Mouse (Mus musculus): ENCODE data around the gene 1700025F22Rik. TPM values are rescaled to one million over a fixed set of nuclear protein-coding genes. Genes with fewer than 3 reads are reported as not detected.
"Not testable (repeated sequence)": the region's sequence is repeated elsewhere in the genome, so short reads cannot be mapped to it uniquely, and the experiment has no call there.

The 1700025F22Rik gene
- not detected in 2 replicates for polyA plus RNA-seq (2014; fragmentation: Nextera tagmentation; extraction: Ambion mirVana)

DNA sequence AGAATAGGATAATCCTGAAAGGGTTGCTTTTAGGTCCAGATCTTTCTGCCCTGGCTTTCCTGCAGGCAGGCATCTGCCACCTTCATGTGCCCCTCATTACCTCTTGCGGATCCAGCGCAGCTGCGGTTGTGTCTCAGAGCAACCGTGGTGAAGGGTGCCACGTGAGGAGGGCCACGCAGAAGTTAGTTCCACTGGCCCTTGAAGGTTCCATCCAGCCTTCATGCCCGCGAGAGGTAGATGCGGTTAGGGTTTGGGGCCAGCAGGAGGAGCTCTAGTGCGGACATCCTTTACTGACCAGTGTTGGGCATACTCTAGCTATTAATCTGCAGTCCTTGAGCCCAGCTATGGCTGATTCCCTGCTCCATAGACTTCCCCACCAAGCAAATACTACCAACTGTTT lies at the start of gene 1700025F22Rik:
Gene 1700025F22Rik, minus strand, starts transcription at position 149 of the 400 bp plus-strand sequence.
- no peak for ATAC-seq (ENCODE audit: insufficient number of reproducible peaks, low FRiP score, low TSS enrichment, low read depth)
- H3K36me3 ChIP-seq (ENCODE audit: control insufficient read depth, insufficient read depth, low read length) = no peaks in the 10 kb centered on the region
- no peak for DNase-seq (ENCODE audit: low spot score)
- H3K4me1 ChIP-seq (ENCODE audit: control insufficient read depth, insufficient read depth, low read length) = no peaks in the 10 kb centered on the region
- H3K4me2 ChIP-seq (ENCODE audit: low read depth, severe bottlenecking) = no peak within 1 kb of the TSS
- no peaks in the 10 kb centered on the region for H3K27me3 ChIP-seq (ENCODE audit: control insufficient read depth, insufficient read depth, low read length)
- H3K9me3 ChIP-seq (ENCODE audit: control insufficient read depth, low read length) = no peaks in the 10 kb centered on the region
- no peak within 1 kb of the TSS for H3K9ac ChIP-seq (ENCODE audit: low read length)
- WGBS = 40% methylated on average over 10 of the region's 10 CpGs
- no peak within 1 kb of the TSS for H3K27ac ChIP-seq (replicated peaks; ENCODE audit: low read depth, low read length)
- no peak within 1 kb of the TSS for H3K4me3 ChIP-seq (ENCODE audit: low read depth, low read length)

DNA sequence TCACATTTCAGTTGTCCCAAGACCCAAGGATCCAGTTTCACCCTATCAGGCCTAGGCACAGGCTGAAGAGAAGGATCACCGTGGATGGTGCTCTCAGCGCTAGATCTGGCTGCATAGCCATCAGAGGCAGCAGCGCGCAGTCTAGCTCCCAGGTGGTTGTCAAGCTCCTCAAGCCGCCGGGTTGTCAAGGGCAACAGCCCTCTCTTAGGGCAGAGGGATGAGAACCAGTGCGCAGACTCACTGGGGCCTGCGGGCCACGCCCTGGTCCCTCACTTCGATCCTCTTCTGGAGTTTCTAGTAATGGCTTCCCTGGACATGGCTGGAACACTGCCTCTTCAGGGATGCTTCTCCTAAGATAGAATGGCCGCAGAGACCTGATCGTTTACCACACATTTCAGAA lies 31.4 kb upstream of the 1700025F22Rik start, which contains the start of gene Ms4a13:
Gene Ms4a13, minus strand, starts transcription at position 192 of the 400 bp plus-strand sequence.
- Histone ChIP-seq H3K4me2 (ENCODE audit: low read depth, severe bottlenecking) (no peak within 1 kb of the TSS), H3K27me3 (ENCODE audit: control insufficient read depth, insufficient read depth, low read length) (no peaks in the 10 kb centered on the region), H3K9ac (ENCODE audit: low read length) (no peak within 1 kb of the TSS), H3K27ac (replicated peaks; ENCODE audit: low read depth, low read length) (no peak within 1 kb of the TSS), H3K9me3 (ENCODE audit: control insufficient read depth, low read length) (no peaks in the 10 kb centered on the region), H3K4me1 (ENCODE audit: control insufficient read depth, insufficient read depth, low read length) (no peaks in the 10 kb centered on the region), H3K36me3 (ENCODE audit: control insufficient read depth, insufficient read depth, low read length) (no peaks in the 10 kb centered on the region), H3K4me3 (ENCODE audit: low read depth, low read length) (no peak within 1 kb of the TSS)
- 65% methylated on average over 12 of the region's 12 CpGs for WGBS
- ATAC-seq (ENCODE audit: insufficient number of reproducible peaks, low FRiP score, low TSS enrichment, low read depth) = no peak
- DNase-seq (ENCODE audit: low spot score) = no peak

DNA sequence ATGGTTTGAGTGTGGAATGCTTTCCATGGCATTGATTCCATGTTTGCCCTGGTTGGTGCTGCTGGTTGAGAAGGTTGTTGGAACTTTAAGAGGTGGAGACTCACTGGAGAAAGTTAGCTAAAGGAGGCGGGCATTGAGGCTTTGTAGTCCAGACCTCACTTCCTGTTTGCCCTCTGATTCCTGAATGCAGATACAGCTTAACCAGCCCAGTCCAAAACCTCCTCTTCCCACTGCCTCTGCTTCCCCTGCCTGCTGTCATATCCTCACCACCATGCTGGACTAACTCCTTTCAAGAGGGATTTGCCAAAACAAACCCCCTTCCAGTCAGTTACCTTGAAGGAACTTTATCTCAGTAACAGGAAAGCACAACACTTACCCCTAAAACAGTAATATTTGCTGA lies 27.4 kb upstream of the 1700025F22Rik start:
- no peak for ATAC-seq (ENCODE audit: insufficient number of reproducible peaks, low FRiP score, low TSS enrichment, low read depth)
- Histone ChIP-seq H3K4me3 (ENCODE audit: low read depth, low read length) (no peak overlapping the region), H3K4me2 (ENCODE audit: low read depth, severe bottlenecking) (no peak overlapping the region), H3K9ac (ENCODE audit: low read length) (no peak overlapping the region), H3K27me3 (ENCODE audit: control insufficient read depth, insufficient read depth, low read length) (no peaks in the 10 kb centered on the region), H3K36me3 (ENCODE audit: control insufficient read depth, insufficient read depth, low read length) (no peaks in the 10 kb centered on the region), H3K9me3 (ENCODE audit: control insufficient read depth, low read length) (no peaks in the 10 kb centered on the region), H3K4me1 (ENCODE audit: control insufficient read depth, insufficient read depth, low read length) (no peaks in the 10 kb centered on the region), H3K27ac (replicated peaks; ENCODE audit: low read depth, low read length) (no peak overlapping the region)
- no peak for DNase-seq (ENCODE audit: low spot score)
- 67% methylated on average over 1 of the region's 1 CpGs for WGBS

DNA sequence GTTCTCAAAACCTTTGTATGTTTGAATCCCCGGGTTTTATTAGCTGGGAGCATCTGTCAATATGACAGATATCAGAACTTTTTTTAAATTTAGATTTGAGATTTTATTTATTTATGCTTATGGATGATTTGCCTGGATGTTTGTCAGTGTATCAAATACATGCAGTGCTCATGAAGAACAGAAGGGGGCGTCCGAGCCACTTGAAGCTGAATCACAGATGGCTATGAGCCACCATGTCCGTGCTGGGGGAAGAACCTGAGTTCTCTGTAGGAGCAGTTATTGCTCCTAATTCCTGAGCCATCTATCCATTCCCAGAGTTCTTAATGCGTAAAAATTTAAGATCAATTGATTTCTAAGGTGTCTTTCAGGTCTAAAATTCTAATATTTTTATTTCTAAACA lies 19.0 kb upstream of the 1700025F22Rik start:
- Histone ChIP-seq H3K9ac (ENCODE audit: low read length) (no peak overlapping the region), H3K36me3 (ENCODE audit: control insufficient read depth, insufficient read depth, low read length) (no peaks in the 10 kb centered on the region), H3K4me3 (ENCODE audit: low read depth, low read length) (no peak overlapping the region), H3K27ac (replicated peaks; ENCODE audit: low read depth, low read length) (no peak overlapping the region), H3K27me3 (ENCODE audit: control insufficient read depth, insufficient read depth, low read length) (no peaks in the 10 kb centered on the region), H3K4me1 (ENCODE audit: control insufficient read depth, insufficient read depth, low read length) (no peaks in the 10 kb centered on the region), H3K9me3 (ENCODE audit: control insufficient read depth, low read length) (no peaks in the 10 kb centered on the region), H3K4me2 (ENCODE audit: low read depth, severe bottlenecking) (no peak overlapping the region)
- 17% methylated on average over 5 of the region's 5 CpGs for WGBS
- no peak for ATAC-seq (ENCODE audit: insufficient number of reproducible peaks, low FRiP score, low TSS enrichment, low read depth)
- peak; percentile 23 for DNase-seq (ENCODE audit: low spot score)

DNA sequence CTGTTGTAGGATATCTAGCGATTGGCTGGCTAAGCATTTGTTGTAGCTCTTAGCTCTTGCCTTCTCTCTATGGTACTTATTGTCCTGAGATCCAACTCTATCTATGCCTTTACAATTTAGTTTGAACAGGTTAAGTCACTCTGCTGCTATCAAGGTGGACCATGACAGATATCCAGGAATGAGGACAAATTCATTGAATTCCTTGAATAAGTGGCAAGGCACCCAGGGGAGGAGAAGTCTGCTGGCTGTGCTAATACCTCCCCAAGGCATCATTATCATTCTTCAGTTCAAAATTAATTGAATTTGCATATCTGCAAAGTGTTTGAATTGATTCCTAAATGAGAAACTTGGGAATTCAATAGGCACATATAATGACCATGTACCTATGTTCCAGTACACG lies 12.3 kb upstream of the 1700025F22Rik start:
- Histone ChIP-seq H3K9me3 (ENCODE audit: control insufficient read depth, low read length) (no peaks in the 10 kb centered on the region), H3K4me2 (ENCODE audit: low read depth, severe bottlenecking) (no peak overlapping the region), H3K27ac (replicated peaks; ENCODE audit: low read depth, low read length) (no peak overlapping the region), H3K36me3 (ENCODE audit: control insufficient read depth, insufficient read depth, low read length) (no peaks in the 10 kb centered on the region), H3K4me3 (ENCODE audit: low read depth, low read length) (no peak overlapping the region), H3K9ac (ENCODE audit: low read length) (no peak overlapping the region), H3K4me1 (ENCODE audit: control insufficient read depth, insufficient read depth, low read length) (no peaks in the 10 kb centered on the region), H3K27me3 (ENCODE audit: control insufficient read depth, insufficient read depth, low read length) (no peaks in the 10 kb centered on the region)
- DNase-seq (ENCODE audit: low spot score) (no peak), ATAC-seq (ENCODE audit: insufficient number of reproducible peaks, low FRiP score, low TSS enrichment, low read depth) (no peak)
- 66% methylated on average over 2 of the region's 2 CpGs for WGBS

DNA sequence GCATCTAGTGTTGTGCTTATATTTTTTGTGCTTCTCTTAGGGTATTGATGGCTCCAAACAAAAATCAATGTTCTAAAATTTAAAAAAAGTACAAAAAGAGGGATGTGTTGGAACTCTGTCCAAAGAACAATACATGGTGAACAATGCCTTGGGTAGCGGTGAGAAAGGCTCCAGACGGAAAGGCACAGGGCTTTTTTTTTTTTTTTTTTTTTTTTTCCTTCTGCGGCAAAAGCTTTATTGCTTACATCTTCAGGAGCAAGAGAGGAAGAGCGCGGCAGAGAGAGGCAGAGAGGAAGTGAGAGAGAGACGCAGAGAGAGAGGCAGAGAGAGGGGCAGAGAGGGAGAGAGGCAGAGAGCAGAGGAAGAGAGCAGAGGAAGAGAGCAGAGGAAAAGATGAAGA lies 7.2 kb downstream of the 1700025F22Rik start:
- DNase-seq (ENCODE audit: low spot score); H3K27me3 ChIP-seq (ENCODE audit: control insufficient read depth, insufficient read depth, low read length); H3K27ac ChIP-seq (replicated peaks; ENCODE audit: low read depth, low read length); H3K9ac ChIP-seq (ENCODE audit: low read length); H3K4me2 ChIP-seq (ENCODE audit: low read depth, severe bottlenecking); H3K4me1 ChIP-seq (ENCODE audit: control insufficient read depth, insufficient read depth, low read length); H3K4me3 ChIP-seq (ENCODE audit: low read depth, low read length); ATAC-seq (ENCODE audit: insufficient number of reproducible peaks, low FRiP score, low TSS enrichment, low read depth); H3K36me3 ChIP-seq (ENCODE audit: control insufficient read depth, insufficient read depth, low read length); H3K9me3 ChIP-seq (ENCODE audit: control insufficient read depth, low read length): not testable (repeated sequence)
- WGBS = 86% methylated on average over 6 of the region's 6 CpGs

DNA sequence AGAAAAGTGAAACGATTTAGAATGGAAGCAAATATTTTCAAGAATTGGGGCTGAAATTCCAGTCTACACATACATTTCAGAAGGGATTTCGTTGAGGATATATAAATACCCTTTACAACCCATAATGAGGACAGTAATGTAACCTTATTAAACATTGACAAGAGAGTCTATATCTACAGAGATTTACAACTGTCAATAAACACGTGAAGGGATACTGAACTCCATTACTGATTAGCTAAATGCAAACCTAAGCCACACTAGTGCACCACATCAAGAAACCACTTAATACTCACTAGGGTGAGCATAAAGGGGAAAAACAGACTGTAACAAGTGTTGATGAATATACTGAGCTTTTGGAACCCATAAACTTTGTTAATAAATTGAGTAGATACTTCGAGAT lies 29.8 kb downstream of the 1700025F22Rik start:
- no peak overlapping the region for H3K4me3 ChIP-seq (ENCODE audit: low read depth, low read length)
- 74% methylated on average over 4 of the region's 4 CpGs for WGBS
- no peak for ATAC-seq (ENCODE audit: insufficient number of reproducible peaks, low FRiP score, low TSS enrichment, low read depth)

DNA sequence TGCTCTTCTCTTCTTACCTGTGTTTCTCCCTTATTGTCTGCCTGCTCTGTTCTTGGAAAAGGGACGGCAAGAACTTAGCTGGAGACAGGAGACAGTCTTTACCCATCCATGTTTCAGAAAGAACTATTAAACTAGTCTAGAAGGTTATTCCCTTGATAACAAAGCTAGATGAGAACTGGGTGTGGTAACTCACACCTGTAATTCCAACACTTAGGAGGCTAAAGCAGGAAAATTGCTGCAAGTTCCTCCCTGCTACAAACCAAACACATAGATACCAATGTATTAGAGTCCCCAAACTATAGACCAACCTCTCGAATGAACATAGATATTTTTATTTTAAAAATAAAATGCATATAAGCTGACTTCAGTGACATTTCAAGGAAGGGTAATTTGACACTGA lies 30.3 kb downstream of the 1700025F22Rik start:
- Histone ChIP-seq H3K4me2 (ENCODE audit: low read depth, severe bottlenecking) (no peak overlapping the region), H3K4me3 (ENCODE audit: low read depth, low read length) (no peak overlapping the region), H3K36me3 (ENCODE audit: control insufficient read depth, insufficient read depth, low read length) (no peaks in the 10 kb centered on the region), H3K27ac (replicated peaks; ENCODE audit: low read depth, low read length) (no peak overlapping the region), H3K9ac (ENCODE audit: low read length) (no peak overlapping the region), H3K27me3 (ENCODE audit: control insufficient read depth, insufficient read depth, low read length) (no peaks in the 10 kb centered on the region), H3K9me3 (ENCODE audit: control insufficient read depth, low read length) (no peaks in the 10 kb centered on the region), H3K4me1 (ENCODE audit: control insufficient read depth, insufficient read depth, low read length) (no peaks in the 10 kb centered on the region)
- WGBS = 80% methylated on average over 2 of the region's 2 CpGs
- no peak for DNase-seq (ENCODE audit: low spot score)
- ATAC-seq (ENCODE audit: insufficient number of reproducible peaks, low FRiP score, low TSS enrichment, low read depth) = no peak

More for the DNA sequence above, 29.8 kb downstream of the 1700025F22Rik start:
- no peak for DNase-seq (ENCODE audit: low spot score)
- Histone ChIP-seq H3K27ac (replicated peaks; ENCODE audit: low read depth, low read length) (no peak overlapping the region), H3K36me3 (ENCODE audit: control insufficient read depth, insufficient read depth, low read length) (no peaks in the 10 kb centered on the region), H3K4me2 (ENCODE audit: low read depth, severe bottlenecking) (no peak overlapping the region), H3K9ac (ENCODE audit: low read length) (no peak overlapping the region), H3K9me3 (ENCODE audit: control insufficient read depth, low read length) (no peaks in the 10 kb centered on the region), H3K27me3 (ENCODE audit: control insufficient read depth, insufficient read depth, low read length) (no peaks in the 10 kb centered on the region), H3K4me1 (ENCODE audit: control insufficient read depth, insufficient read depth, low read length) (no peaks in the 10 kb centered on the region)

DNA sequence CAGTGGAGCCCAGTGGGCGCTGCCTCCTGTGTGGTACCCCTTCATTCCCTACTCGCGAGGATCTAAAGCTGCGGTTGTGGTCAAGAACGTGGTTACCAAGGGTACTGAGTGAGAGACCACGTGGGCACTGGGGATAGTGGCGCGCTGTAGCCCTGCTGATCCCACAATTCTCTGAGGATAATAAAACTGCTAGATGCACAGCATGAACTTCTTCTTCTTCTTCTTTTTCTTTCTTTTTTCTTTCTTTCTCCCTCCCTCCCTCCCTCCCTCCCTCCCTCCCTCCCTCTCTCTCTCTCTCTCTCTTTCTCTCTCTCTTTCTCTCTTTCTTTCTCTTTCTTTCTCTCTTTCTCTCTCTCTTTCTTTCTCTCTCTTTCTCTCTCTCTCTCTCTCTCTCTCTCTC lies 34.3 kb downstream of the 1700025F22Rik start, which contains the start of gene 1700017D01Rik:
Gene 1700017D01Rik, minus strand, starts transcription at position 101 of the 400 bp plus-strand sequence.
- H3K27me3 ChIP-seq (ENCODE audit: control insufficient read depth, insufficient read depth, low read length); H3K4me1 ChIP-seq (ENCODE audit: control insufficient read depth, insufficient read depth, low read length); ATAC-seq (ENCODE audit: insufficient number of reproducible peaks, low FRiP score, low TSS enrichment, low read depth); DNase-seq (ENCODE audit: low spot score); H3K4me3 ChIP-seq (ENCODE audit: low read depth, low read length); H3K4me2 ChIP-seq (ENCODE audit: low read depth, severe bottlenecking); H3K36me3 ChIP-seq (ENCODE audit: control insufficient read depth, insufficient read depth, low read length); H3K9me3 ChIP-seq (ENCODE audit: control insufficient read depth, low read length); H3K9ac ChIP-seq (ENCODE audit: low read length); H3K27ac ChIP-seq (replicated peaks; ENCODE audit: low read depth, low read length): not testable (repeated sequence)
- 85% methylated on average over 8 of the region's 8 CpGs for WGBS

Data from limb, embryonic 11.5 days (tissue).